Mouse (Mus musculus): ENCODE measurements around the gene Amdhd2. TPM values are rescaled to one million over a fixed set of nuclear protein-coding genes. Genes with fewer than 3 reads are reported as not detected.
A peak's percentile ranks its signal among the peaks of the same experiment; 100 is the strongest.

Amdhd2 gene
- total RNA-seq (2021) (10 to 100 TPM in 1 of 2 experiments, 1 to 10 TPM in 1; 9.0 to 10.2 TPM), polyA plus RNA-seq (2012; rRNA removed) (11.5 and 17.7 TPM in 2 replicates)
- long read RNA-seq, transcript Amdhd2-201 (11 exons, 1,496 nt), result major isoform, 7 of 7 reads
- long read RNA-seq, partial matches to known transcripts, result 0 of 7 reads
- long read RNA-seq, other reads (novel, unspliced or antisense), result 0 of 7 reads

DNA sequence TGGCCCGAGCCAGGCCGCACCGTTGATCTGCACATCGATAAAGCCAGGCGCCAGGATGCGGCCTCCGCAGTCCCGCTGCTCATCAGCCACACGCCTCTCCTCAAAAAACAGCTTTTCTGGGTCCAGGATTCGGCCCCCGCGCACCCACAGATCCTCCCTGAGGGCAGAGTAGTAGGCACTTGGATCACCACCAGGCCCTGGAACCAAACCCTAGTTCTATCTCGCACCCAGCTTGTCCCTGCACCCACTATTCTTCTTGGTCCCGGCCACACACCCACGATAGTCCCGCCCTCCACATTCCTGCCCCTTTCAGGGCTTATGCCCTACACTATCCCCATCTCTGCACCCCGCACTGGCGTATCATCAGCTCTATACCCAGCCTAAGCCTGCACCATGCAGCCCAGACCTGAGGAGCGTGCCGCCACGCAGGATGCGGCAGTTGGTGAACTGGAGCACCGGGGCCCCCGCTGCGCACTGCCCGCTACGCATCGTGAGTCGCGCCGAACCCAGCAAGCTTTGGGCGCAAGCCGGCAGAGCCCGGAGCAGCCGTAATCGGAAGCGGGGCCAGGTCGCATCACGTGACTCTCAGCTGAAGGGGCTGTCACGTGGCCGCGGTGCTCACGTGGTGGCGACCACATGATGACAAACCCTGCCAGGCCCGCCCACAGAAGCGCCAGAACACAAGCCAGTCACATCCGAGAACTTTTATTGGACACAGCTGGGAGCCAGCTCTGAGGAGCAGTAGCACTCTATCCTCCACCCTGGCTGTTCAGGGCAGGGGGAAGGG lies at the start of gene Amdhd2:
Amdhd2 (minus strand) TSS at position 591 of the 787 bp plus-strand sequence.
- H3K36me3 ChIP-seq (ENCODE audit: control insufficient read depth, insufficient read depth, low read length), result no peaks in the 10 kb centered on the region

DNA sequence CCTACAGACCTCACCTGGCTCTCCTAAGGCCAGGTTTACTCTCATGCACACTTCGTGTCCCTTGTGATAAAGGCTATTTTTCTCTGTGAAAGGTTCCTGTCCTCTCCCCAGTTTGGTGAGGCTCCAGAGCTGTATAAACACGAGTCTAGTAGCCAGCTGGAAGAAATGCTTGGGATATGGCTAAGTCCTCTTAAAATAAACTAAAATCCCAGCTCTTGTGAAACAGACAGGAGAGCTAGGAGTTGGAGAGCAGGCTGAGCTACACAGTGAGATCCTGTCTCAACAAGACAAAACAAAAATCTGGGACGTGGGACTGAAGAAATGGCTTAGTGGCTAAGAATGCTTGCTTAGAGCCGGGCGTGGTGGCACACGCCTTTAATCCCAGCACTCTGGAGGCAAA lies 49.6 kb upstream of the Amdhd2 start:
- Histone ChIP-seq H3K27me3 (ENCODE audit: control insufficient read depth, insufficient read depth, low read length) (no peaks in the 10 kb centered on the region), H3K4me3 (no peak overlapping the region), H3K9ac (ENCODE audit: low read depth, low read length) (no peak overlapping the region), H3K36me3 (ENCODE audit: control insufficient read depth, insufficient read depth, low read length) (no peaks in the 10 kb centered on the region), H3K27ac (no peak overlapping the region), H3K79me2 (replicated peaks; ENCODE audit: control insufficient read depth, insufficient read depth, low read length) (no peaks in the 10 kb centered on the region), H3K4me1 (ENCODE audit: control insufficient read depth, insufficient read depth, low read length) (peaks cover 9% of the 10 kb centered on the region)
- 75% methylated on average over 6 of the region's 6 CpGs for WGBS
- TF ChIP-seq EP300 (IDR thresholded peaks at IDR 0.05; ENCODE audit: insufficient read depth, low read depth, low read length), result no peak
- no peak for TF ChIP-seq CTCF (IDR thresholded peaks at IDR 0.05)
- no peak for TF ChIP-seq POLR2A (IDR thresholded peaks at IDR 0.05; ENCODE audit: insufficient read depth, low read depth, low read length)
- DNase-seq, result no peak
- intact Hi-C loops (cut with DNase I), result no loop called here

More for the DNA sequence above, at the start of gene Amdhd2:
- no peaks in the 10 kb centered on the region for H3K79me2 ChIP-seq (replicated peaks; ENCODE audit: control insufficient read depth, insufficient read depth, low read length)
- H3K4me3 ChIP-seq, result peak within 1 kb of the TSS; percentile 83
- peak within 1 kb of the TSS; percentile 86 for H3K27ac ChIP-seq
- under 1% methylated on average over 47 of the region's 47 CpGs for WGBS
- peaks cover 5% of the 10 kb centered on the region for H3K4me1 ChIP-seq (ENCODE audit: control insufficient read depth, insufficient read depth, low read length)
- H3K27me3 ChIP-seq (ENCODE audit: control insufficient read depth, insufficient read depth, low read length), result no peaks in the 10 kb centered on the region
- H3K9ac ChIP-seq (ENCODE audit: low read depth, low read length), result peak within 1 kb of the TSS; percentile 85
- TF ChIP-seq POLR2A (IDR thresholded peaks at IDR 0.05; ENCODE audit: insufficient read depth, low read depth, low read length) (peak; percentile 74), CTCF (IDR thresholded peaks at IDR 0.05) (no peak), EP300 (IDR thresholded peaks at IDR 0.05; ENCODE audit: insufficient read depth, low read depth, low read length) (peak; percentile 93)
- intact Hi-C loops (cut with DNase I), result no loop called here
- DNase-seq, result peak; percentile 96

DNA sequence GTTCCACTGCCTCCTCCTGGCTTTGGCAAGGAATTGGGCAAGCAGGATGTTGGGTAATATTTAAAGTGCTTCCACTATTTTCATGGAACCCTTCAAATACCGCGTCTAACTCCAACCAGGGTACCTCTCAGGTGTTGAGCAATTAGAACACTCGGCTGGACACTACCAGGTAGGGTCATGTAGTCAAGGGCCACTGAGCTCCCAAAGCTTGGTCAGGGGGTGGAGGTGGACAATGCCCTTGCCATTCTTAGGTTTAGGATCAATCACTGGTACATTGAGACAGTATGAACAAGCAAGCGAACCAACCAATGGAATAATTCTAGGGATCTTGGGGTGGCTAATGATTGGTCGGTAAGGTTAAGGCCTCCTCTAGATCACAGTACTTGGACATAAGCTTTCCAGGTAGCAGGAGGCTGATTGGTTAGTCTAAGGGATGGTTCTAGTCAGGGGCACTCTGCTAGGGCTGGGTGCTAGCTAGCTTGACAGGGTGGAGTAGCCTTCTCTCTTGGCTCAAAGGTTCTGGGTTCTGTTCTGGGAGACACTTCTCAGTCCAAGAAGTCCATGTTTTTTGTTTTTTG lies 49.0 kb upstream of the Amdhd2 start:
- Histone ChIP-seq H3K27me3 (ENCODE audit: control insufficient read depth, insufficient read depth, low read length) (no peaks in the 10 kb centered on the region), H3K36me3 (ENCODE audit: control insufficient read depth, insufficient read depth, low read length) (no peaks in the 10 kb centered on the region), H3K4me1 (ENCODE audit: control insufficient read depth, insufficient read depth, low read length) (peaks cover 11% of the 10 kb centered on the region), H3K79me2 (replicated peaks; ENCODE audit: control insufficient read depth, insufficient read depth, low read length) (no peaks in the 10 kb centered on the region), H3K4me3 (no peak overlapping the region), H3K9ac (ENCODE audit: low read depth, low read length) (no peak overlapping the region), H3K27ac (no peak overlapping the region)
- DNase-seq, result no peak
- TF ChIP-seq EP300 (IDR thresholded peaks at IDR 0.05; ENCODE audit: insufficient read depth, low read depth, low read length) (no peak), POLR2A (IDR thresholded peaks at IDR 0.05; ENCODE audit: insufficient read depth, low read depth, low read length) (no peak), CTCF (IDR thresholded peaks at IDR 0.05) (0 out of 2 replicates have a peak, but pooled peaks have one; percentile 1)
- WGBS, result 43% methylated on average over 5 of the region's 5 CpGs
- intact Hi-C loops (cut with DNase I), result no loop called here

DNA sequence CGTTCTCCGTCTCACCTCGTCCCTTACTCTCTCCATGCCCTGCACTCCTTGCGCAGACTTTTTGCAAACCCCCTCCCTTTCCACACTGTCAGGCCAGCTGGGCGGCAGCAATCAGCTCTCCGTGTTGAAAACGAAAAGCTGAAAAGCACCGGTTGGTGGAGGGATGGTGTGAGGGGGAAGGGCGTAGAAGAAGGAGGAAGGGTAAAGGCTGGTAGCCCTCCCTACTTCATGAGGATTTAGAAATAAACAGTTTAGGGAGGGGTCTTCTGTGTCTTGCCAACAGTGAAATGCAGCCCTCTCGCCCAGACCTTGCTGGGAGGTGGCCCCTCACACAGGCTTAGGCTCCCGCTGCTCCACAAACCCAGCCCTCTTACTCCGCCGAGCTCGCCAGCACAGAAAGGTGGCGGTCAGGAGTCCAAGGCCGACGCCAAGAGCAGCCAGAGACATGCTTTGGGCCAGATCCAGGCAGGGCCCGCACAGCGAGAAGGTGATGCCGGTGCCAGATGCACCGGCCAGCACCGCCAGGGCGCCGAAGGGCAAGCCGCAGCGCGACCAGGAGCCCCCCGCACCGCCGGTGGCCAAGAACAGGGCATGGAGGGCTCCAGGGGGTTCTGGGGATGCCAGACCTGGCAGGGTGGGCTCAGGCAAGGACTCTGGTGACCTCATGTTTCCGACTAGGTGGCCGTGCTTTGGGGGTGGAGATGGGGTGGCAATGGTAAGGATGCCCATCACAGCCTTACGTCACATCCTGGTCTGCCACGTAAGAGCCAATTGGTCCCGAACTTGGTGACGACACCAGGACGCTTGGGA lies 48.3 kb upstream of the Amdhd2 start:
- Histone ChIP-seq H3K4me1 (ENCODE audit: control insufficient read depth, insufficient read depth, low read length) (peaks cover 11% of the 10 kb centered on the region), H3K27me3 (ENCODE audit: control insufficient read depth, insufficient read depth, low read length) (no peaks in the 10 kb centered on the region), H3K27ac (no peak overlapping the region), H3K4me3 (peak overlapping the region; percentile 20), H3K9ac (ENCODE audit: low read depth, low read length) (peak overlapping the region; percentile 47), H3K79me2 (replicated peaks; ENCODE audit: control insufficient read depth, insufficient read depth, low read length) (no peaks in the 10 kb centered on the region), H3K36me3 (ENCODE audit: control insufficient read depth, insufficient read depth, low read length) (no peaks in the 10 kb centered on the region)
- WGBS, result 8% methylated on average over 37 of the region's 37 CpGs
- TF ChIP-seq EP300 (IDR thresholded peaks at IDR 0.05; ENCODE audit: insufficient read depth, low read depth, low read length) (no peak), CTCF (IDR thresholded peaks at IDR 0.05) (no peak), POLR2A (IDR thresholded peaks at IDR 0.05; ENCODE audit: insufficient read depth, low read depth, low read length) (no peak)
- DNase-seq, result peak; percentile 55 to 56
- intact Hi-C loops (cut with DNase I), result no loop called here

DNA sequence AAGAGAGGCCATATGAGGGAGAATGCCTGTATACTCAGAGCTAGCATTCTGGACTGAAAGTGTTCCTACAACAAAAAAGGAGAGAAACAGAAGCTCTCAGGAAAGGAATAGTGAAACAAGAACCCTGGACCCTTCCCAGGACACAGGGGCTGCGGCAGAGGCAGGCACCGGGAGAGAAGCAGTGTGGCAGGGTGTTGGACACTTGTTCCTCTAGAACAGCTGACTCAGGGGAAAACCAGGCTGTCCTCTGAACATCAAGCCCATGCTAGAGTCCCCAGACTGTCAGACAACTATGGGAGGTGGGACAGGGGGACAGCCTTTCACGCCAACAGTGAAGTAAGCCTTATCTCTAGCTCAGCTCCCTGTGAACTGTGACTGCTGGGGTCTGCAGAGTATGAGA lies 47.0 kb upstream of the Amdhd2 start:
- 81% methylated on average over 3 of the region's 3 CpGs for WGBS
- no peaks in the 10 kb centered on the region for H3K79me2 ChIP-seq (replicated peaks; ENCODE audit: control insufficient read depth, insufficient read depth, low read length)
- TF ChIP-seq CTCF (IDR thresholded peaks at IDR 0.05), result no peak
- intact Hi-C loops (cut with DNase I), result no loop called here
- peaks cover 16% of the 10 kb centered on the region for H3K4me1 ChIP-seq (ENCODE audit: control insufficient read depth, insufficient read depth, low read length)
- H3K4me3 ChIP-seq, result no peak overlapping the region
- DNase-seq, result no peak
- no peak overlapping the region for H3K9ac ChIP-seq (ENCODE audit: low read depth, low read length)
- H3K27me3 ChIP-seq (ENCODE audit: control insufficient read depth, insufficient read depth, low read length), result no peaks in the 10 kb centered on the region
- no peak overlapping the region for H3K27ac ChIP-seq
- no peaks in the 10 kb centered on the region for H3K36me3 ChIP-seq (ENCODE audit: control insufficient read depth, insufficient read depth, low read length)

Data from heart, adult 2 months (tissue).